Mouse (Mus musculus) ES-E14 (cell line): ENCODE data around the gene Plcd3.

Source experiments
- CHD2 ChIP-seq: IDR thresholded peaks from 2 replicates; pipeline ENCODE4 v1.6.1; 2014; ENCODE audit warnings: mild to moderate bottlenecking, low read depth, low read length, inconsistent platforms
- HCFC1 ChIP-seq: IDR thresholded peaks from 2 replicates; pipeline ENCODE4 v1.6.1; 2012; ENCODE audit warnings: low read length, inconsistent platforms, borderline replicate concordance; ENCODE audit not compliant: insufficient read depth
- ZNF384 ChIP-seq: IDR thresholded peaks from 2 replicates; pipeline ENCODE4 v1.6.1; 2012; ENCODE audit warnings: low read depth, low read length, inconsistent platforms

- TF ChIP-seq ZNF384 (no peak), CHD2 (no peak), HCFC1 (no peak)
Observed at GRCm38 (mm10) chr11:103053191-103054076, 48.0 kb downstream of the Plcd3 start.
